Mouse (Mus musculus): ENCODE results near the gene Otud7b.
"Not testable (repeated sequence)": the region's sequence is repeated elsewhere in the genome, so short reads cannot be mapped to it uniquely, and the experiment has no call there.

The Otud7b gene

DNA sequence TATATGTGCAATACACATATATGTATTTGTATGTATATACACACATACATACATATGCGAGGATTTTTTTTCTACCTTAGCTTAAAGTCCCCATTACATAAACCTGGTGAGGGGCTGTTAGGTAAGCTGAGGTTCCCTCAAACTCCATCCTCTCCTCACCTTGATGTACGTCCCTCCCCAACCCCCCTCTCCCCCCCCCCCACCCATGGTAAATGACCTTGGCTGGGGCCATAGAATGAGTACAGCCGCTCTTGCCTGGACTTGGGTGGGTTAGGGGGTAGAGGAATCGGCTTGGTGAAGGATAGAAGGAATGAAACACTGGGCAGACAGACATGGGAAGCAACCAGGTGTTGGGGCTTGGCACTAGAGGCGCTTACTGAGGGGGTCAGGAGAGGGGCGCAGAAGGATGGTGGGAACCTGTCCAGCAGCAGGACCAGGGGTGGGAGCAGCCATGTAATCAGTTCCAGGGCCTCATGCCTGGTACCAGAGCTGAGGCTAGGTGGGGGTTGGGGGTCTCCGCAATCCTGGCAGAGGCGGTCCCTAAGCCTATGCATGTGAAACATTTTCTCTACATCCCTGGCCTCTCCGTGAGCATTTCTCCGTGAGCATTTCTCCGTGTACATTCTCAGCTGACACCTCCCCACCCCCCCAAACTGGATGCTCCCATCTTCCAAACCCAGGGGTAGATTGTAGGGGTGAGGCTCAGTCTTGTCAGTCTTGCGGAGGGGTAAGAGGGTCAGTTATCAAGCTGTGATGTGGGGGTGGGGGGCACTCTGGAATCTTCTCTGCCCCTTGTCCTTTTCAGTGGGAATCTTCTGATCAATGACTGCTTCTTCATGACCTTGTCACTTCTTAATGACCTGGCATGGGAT, 77.4 kb downstream of the Otud7b start:
- peak; percentile 74 for DNase-seq

DNA sequence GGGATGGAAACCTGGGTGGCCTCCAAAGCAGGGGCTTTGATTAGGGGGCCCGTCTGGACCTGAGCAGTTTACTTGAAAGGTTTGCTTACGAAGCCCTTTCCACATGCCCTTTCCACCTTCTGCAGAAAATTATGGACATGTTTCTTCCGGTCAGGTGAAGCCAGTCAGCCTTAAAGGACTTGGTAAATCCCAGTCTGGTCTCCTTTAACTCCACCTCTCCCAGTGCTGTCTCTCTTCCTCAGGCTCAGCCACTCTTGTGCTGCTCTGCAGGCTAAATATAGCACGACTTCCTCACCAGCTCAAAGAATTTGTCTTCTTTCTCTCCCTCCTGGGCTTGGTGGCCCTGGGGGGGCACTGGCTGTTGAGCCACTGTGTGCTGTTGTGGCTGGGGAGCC, 78.1 kb downstream of the Otud7b start:
- peak; percentile 67 for DNase-seq

DNA sequence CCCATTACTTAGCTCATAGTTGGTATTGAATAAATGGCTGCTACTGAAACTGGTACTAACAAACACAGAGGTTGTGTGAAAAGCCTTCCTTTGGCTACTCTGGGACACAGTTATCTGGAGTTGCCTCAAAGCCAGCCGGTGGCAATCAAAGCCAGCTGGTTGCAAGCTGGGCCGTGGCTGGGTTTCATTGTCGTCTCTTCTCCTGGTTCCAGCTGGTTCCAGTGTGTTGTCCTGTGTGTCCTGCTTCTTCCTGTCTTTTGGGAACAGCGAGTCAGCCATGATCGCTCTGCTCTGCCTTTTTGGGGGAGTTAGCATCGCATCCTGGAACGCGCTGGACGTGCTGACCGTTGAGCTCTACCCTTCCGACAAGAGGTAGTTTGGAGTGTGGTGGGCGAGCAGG, 88.7 kb downstream of the Otud7b start:
- no peak for DNase-seq

DNA sequence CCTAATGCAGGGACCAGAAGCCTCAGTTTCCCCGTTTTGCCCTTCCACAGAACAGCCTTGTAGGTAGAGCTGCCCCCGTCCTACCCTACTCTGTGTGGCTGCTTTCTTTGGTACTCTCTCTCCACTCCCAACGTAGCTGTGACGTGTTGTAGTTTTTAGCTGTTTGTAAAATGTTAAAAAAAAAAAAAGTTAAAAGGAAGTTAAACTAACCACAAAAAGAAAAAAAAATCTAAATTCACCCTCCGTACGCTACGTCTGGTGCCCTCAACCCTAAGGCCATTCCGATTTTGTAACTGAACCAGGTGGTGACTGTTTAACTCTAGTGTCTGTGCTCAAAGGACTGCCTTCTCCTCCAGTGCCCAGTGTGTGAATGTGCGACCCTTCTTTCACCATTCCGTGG, 90.6 kb downstream of the Otud7b start:
- no peak for DNase-seq

DNA sequence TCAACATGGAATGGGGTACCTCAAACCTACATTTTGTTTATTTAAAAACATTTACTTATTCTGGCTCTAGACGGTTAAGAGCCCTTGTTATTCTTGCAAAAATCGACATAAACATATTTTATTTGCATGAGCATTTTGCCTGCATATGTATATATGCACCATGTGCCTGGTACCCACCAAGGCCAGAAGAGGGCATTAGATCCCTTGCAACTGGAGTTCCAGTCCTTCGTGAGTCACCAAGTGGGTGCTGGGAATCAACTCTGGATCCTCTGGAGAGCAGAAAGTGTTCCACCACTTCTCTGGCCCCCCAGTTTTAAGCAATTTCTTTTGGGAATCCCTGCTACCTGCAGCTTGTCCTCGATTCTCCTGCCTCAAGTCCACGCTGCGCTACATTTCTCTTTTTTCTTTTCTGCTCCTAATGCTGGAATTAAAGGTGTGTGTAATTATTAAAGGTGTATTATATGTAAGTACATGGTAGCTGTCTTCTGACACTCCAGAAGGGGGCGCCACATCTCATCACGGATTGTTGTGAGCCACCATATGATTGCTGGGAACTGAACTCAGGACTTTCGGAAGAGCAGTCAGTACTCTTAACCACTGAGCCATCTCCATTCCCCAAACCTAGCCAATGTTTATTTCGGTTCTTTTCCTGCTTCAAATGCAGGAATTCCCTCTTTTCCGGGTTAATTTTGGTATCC, 91.4 kb downstream of the Otud7b start:
- DNase-seq: no peak

DNA sequence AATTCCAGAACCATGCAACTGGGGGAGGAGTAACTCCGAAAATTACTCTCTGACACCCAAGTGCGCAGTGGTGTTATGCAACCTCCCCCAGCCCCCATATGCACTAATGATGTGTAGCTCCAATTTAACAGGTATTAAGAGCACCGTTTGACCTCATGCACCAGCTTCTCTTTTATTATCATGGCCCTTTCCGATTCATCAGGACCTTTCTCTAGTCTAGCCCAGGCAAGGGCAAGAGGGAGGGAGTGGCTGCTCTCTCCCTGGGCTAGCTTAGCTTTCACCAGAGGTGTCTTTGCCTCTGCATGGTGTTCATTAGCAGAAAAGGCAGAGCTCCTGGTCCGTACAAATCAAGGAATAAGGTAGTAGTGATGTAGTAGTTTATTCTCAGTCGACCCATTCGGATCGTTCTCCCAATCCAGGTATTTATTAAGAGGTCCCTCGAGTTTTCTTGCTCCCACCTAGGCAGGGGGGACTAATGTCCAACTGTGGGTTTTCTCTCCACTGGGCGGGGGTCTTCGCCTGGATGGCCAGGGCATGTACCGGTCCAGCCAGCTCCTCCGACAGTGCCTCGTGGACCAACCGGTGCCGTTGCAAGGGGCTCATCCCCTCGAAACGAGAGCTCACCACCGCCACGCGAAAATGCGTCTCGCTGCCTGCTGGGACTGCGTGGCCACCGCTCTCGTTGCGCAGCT, 92.3 kb downstream of the Otud7b start:
- DNase-seq: no peak

DNA sequence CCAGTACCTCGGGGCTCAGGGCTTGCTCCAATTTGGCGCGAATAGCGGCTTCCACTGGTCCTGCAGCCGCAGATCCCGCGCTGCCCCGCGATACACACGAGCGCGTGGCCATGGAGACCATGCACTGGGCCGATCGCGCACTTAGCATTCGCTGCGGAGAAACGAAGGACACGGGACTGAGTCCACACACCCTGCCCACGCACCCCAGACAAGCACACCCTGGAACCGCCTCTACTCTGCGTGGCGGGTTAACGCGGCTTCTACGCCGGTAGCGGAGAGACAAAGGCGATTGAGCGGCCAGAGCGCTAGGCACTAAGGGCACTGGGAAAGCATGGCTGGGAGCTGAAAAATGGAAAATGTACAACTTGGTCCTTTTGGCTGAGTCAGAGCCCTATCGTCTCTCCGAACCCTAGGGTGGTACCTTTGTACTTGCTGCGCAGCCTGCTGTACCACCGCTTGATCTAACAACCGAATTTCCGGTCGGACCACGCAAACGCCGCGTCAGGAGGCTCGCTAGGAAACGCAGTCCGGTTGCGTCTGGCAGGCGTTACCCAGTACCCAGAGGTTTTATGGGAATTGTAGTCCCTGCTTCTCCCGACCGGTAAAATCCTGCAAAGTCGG, 92.9 kb downstream of the Otud7b start:
- peak; percentile 93 for DNase-seq

DNA sequence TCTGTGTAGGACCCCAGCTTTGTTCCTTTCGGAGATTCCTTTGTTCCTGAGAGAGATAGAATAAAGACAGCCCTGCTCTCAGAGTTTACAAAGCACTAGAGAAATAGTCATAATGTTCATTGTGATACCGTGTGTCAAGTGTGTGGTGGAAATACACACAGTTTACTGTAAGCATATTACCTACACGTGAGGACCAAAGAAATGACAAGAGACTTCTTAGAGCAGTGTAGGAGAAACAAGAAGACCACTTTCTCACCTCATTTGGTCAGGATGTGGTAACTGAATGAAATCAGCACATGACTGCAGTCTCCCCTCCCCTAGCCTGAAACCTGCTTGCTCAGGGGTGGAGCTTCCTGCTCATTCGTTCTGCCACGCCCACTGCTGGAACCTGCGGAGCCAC, 93.9 kb downstream of the Otud7b start:
- DNase-seq: no peak

DNA sequence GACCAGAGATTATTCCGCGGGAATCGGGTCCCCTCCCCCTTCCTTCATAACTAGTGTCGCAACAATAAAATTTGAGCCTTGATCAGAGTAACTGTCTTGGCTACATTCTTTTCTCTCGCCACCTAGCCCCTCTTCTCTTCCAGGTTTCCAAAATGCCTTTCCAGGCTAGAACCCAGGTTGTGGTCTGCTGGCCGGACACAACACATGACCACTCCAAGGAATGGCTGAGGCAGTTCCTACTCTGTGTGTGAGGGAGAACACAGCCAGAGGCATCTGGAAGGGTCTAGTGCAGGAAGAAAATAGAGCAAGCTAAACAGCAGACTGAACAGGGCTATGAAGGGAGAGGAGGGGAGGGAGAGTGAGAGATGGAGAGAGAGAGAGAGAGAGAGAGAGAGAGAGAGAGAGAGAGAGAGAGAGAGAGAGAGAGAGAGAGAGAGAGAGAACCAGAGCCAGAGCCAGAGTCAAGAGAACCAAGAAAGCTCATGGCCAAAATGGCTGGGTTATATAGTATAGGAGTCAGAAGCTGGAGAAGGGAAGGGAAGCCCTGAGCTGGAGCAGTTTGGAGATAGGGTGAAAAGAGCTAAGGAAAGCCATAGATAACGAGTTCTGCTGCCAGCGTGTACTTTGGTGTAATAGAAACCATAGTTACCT, 94.4 kb downstream of the Otud7b start:
- not testable (repeated sequence) for DNase-seq

DNA sequence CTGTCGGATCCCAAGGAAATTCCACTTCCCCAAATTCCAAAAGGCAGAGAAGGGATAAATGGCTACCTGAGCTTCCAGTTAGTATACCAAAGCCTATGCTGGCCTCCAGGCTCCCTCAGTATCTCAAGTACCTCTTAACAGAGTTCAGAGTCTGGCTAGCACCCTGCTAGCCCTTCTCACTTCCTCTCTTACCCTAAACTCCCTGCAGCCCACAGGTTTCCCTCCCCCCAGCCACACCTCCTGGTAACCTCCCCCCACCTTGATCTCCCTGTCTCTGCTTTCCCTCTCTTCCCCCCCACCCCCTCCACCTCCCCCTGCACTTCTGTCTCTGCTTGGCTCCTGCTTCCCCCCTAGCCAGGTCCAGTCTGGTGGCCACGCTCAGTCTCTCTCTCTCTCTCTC, 95.4 kb downstream of the Otud7b start:
- no peak for DNase-seq

DNA sequence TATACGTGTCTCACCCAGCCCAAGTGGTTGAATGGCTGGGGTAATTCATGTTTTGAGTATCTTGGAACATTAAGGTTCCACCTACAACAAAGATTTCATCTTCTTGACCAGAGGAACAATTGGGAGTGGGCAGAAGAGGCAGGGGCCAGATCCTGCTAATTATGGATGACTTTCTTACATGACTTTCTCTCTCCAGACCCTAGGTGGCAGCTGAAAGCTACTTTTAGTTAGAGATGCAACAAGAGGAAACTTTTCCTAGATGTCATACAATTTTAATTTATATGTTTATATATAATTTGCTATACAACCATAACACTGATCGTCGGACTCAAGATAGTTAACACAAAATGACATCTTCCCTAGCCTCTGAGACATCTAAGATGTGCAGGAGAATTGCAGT, 103.5 kb downstream of the Otud7b start:
- DNase-seq: no peak

DNA sequence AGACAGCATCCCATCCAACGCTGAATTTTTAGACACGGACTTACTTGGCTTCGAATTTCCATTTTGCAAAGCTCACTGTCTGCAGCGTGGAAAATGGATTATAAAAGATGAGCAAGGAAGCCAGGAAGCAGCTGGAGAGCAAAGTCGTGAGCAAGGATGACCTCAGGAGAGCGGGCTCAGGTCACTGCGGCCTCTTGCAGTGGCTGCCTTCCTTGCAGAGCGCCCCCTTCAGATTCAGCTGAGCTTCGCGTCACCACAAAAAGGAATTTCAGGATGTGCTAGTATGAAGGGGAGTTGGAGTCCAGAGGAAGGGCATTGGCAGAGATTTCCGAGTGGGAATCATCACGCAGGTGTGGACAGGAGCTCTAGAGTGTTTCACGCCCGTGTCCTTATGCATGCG, 104.9 kb downstream of the Otud7b start:
- no peak for DNase-seq

Data from cerebellum, adult 9-11 months (tissue).